Mouse (Mus musculus) midbrain, embryonic 15.5 days (tissue): Measurements from ENCODE around the gene Akap13. TPM values are rescaled to one million over a fixed set of nuclear protein-coding genes. Genes with fewer than 3 reads are reported as not detected.
"Not testable (repeated sequence)": the region's sequence is repeated elsewhere in the genome, so short reads cannot be mapped to it uniquely, and the experiment has no call there.

Experiments used
- ATAC-seq: fragments of 200-750 bp; cut with Nextera tagmentation; replicated peaks from 2 replicates; pipeline ENCODE4 v1.8.0; 2017; ENCODE audit warnings: moderate TSS enrichment
- H3K27ac ChIP-seq: fragments of 300-500 bp; sonication (generic); 2 replicates; pipeline ENCODE4 v1.5.1; 2015; ENCODE audit warnings: mild to moderate bottlenecking, inconsistent platforms
- H3K27me3 ChIP-seq: fragments of 300-500 bp; sonication (generic); replicated peaks from 2 replicates; pipeline ENCODE4 v1.6.1; 2015; ENCODE audit warnings: inconsistent platforms
- H3K36me3 ChIP-seq: fragments of 300-500 bp; sonication (generic); replicated peaks from 2 replicates; pipeline ENCODE4 v1.6.1; 2015; ENCODE audit warnings: inconsistent platforms
- H3K4me1 ChIP-seq: fragments of 300-500 bp; sonication (generic); 2 replicates; pipeline ENCODE4 v1.6.1; 2015; ENCODE audit warnings: inconsistent platforms
- H3K4me2 ChIP-seq: fragments of 300-500 bp; sonication (generic); 2 replicates; pipeline ENCODE4 v1.6.1; 2015; ENCODE audit warnings: inconsistent platforms, mild to moderate bottlenecking, moderate library complexity
- H3K4me3 ChIP-seq: fragments of 300-500 bp; sonication (generic); 2 replicates; pipeline ENCODE4 v1.5.1; 2015; ENCODE audit warnings: mild to moderate bottlenecking, inconsistent platforms
- H3K9ac ChIP-seq: fragments of 300-500 bp; sonication (generic); 2 replicates; pipeline ENCODE4 v1.6.1; 2015; ENCODE audit warnings: mild to moderate bottlenecking, inconsistent platforms
- H3K9me3 ChIP-seq: fragments of 300-500 bp; sonication (generic); 2 replicates; pipeline ENCODE4 v1.6.1; 2016; ENCODE audit warnings: inconsistent platforms
- WGBS: fragments of 180-500 bp; shearing (Covaris S2); methylation state at CpG from one replicate; pipeline ENCODE4 v1.1.7; 2015; ENCODE audit warnings: mixed read lengths; 5-methylcytosine and 5-hydroxymethylcytosine counted together
- polyA plus RNA-seq: library from polyadenylated mRNA; unstranded; fragments of >200 nt; fragmentation: Nextera tagmentation; extraction: Ambion mirVana; gene quantifications from 2 replicates; pipeline ENCODE4 v1.2.1, GENCODE M21; 2015

The Akap13 gene
- polyA plus RNA-seq, 1 experiment from 2014 or later, result 16.1 TPM

DNA sequence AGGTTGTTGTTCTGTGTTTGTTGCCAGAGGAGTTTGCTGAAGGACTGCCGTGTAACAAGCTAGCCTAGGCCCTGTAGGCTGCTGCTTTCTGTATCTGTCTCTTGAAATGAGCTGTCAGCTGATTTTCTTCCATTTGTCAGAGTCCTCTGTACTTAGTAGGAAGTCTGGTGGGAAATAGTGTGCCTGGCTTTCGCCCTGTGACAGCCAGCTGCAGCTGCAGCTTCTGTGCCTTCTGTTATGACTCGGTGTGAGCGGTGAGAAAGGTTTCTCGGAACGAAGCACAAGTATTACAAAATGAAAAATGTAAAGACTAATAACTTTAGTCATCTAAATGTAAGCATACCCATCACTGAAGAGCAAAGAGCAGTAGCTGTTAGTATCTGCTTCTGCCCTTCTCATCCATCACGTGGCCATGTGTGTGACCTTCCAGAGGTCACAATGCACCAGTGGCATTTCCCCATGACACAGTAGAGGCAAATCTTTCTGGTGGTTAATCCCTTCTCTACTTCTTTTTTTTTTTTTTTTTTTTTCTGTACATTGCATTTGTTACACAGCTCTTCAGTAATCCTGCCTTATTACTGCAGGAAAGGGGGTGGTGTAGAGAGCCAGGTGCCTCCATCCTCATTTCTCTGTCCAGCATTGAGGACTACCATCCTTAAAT is 289.8 kb downstream of the Akap13 start:
- H3K27me3 ChIP-seq, result no peaks in the 10 kb centered on the region
- 89% methylated on average over 7 of the region's 7 CpGs for WGBS
- 0 out of 2 replicates have a peak, but pooled peaks cover 5% of the 10 kb centered on the region for H3K36me3 ChIP-seq
- H3K9me3 ChIP-seq, result no peaks in the 10 kb centered on the region
- H3K4me1 ChIP-seq, result no peaks in the 10 kb centered on the region
- H3K4me2 ChIP-seq, result no peak overlapping the region
- H3K4me3 ChIP-seq, result no peak overlapping the region
- H3K27ac ChIP-seq, result no peak overlapping the region
- H3K9ac ChIP-seq, result no peak overlapping the region
- ATAC-seq, result no peak

DNA sequence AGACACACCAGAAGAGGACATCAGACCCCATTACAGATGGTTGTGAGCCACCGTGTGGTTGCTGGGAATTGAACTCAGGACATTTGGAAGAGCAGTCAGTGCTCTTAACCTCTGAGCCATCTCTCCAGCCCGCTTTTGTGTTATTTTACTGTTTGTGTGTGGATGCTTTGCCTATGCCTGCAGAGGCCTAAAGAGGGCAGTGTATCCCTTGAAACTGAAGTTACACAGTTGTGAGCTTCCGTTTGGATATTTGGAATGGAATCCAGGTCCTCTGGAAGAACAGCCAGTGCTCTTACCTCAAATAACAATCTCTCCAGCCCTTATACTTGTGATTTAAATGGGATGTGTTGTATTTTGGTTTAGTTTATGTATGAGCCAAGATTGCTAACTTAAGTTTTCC is 290.6 kb downstream of the Akap13 start:
- H3K9me3 ChIP-seq, H3K4me2 ChIP-seq, H3K36me3 ChIP-seq, H3K4me1 ChIP-seq, H3K27me3 ChIP-seq, H3K4me3 ChIP-seq, H3K27ac ChIP-seq, ATAC-seq, H3K9ac ChIP-seq: not testable (repeated sequence)
- 60% methylated on average over 3 of the region's 3 CpGs for WGBS

DNA sequence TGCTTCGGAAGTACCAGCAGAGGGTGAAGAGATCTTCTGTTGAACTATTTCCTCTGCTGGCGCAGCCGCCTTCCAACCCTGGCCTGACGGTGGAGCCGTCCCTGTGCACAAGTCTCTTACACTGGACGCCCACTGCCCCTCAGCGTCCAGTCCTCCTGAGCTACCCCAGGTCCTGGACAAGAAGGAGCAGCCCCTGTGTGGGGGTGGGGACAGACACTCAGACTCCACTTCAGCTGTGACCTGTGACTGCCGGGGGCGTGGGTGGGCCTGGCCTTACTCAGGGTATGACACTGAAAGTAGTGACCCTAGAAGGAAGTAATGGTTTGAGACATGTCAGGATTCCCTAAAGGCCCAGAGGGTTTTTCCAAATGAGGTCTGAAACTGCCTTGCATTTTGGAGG is 295.2 kb downstream of the Akap13 start:
- H3K27me3 ChIP-seq, result no peaks in the 10 kb centered on the region
- 90% methylated on average over 9 of the region's 9 CpGs for WGBS
- no peaks in the 10 kb centered on the region for H3K9me3 ChIP-seq
- no peak overlapping the region for H3K9ac ChIP-seq
- 0 out of 2 replicates have a peak, but pooled peaks cover 5% of the 10 kb centered on the region for H3K36me3 ChIP-seq
- ATAC-seq, result no peak
- H3K4me1 ChIP-seq, result no peaks in the 10 kb centered on the region
- no peak overlapping the region for H3K27ac ChIP-seq
- no peak overlapping the region for H3K4me2 ChIP-seq
- H3K4me3 ChIP-seq, result no peak overlapping the region

DNA sequence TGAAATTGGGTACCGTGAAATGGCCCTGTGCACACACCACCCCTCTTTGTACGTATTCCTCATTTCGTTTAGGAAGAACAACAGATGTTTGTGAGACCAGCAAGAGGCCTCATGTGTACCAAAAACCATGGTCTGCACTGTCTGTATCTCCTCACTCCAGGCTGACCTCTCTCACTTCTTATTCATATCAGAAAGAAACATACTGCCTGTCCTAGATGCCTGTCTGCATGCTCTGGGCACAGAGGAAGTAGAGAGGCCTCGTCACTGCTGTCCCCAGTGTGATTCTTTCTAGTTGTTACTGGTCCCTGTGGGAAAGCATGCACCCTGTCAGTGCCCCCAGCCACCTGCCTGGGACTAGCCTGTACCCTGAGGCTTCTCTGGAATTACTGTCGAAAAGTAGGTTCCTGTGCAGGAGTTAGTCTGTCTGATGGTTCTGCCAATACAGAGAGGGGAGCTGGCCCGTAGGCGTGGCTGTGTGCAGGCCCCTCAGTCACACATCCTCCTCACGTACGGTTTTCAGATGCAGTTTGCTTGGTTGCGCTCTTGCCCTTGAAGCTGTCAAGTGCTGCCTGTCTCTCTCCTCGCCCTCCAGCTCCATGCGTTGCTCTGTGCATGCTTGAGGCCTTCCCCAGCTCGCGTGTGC is 295.9 kb downstream of the Akap13 start:
- no peaks in the 10 kb centered on the region for H3K27me3 ChIP-seq
- H3K9ac ChIP-seq, result no peak overlapping the region
- no peak overlapping the region for H3K4me2 ChIP-seq
- no peak overlapping the region for H3K27ac ChIP-seq
- 0 out of 2 replicates have a peak, but pooled peaks cover 5% of the 10 kb centered on the region for H3K36me3 ChIP-seq
- ATAC-seq, result no peak
- no peaks in the 10 kb centered on the region for H3K9me3 ChIP-seq
- H3K4me3 ChIP-seq, result no peak overlapping the region
- H3K4me1 ChIP-seq, result no peaks in the 10 kb centered on the region
- WGBS, result 90% methylated on average over 14 of the region's 14 CpGs

DNA sequence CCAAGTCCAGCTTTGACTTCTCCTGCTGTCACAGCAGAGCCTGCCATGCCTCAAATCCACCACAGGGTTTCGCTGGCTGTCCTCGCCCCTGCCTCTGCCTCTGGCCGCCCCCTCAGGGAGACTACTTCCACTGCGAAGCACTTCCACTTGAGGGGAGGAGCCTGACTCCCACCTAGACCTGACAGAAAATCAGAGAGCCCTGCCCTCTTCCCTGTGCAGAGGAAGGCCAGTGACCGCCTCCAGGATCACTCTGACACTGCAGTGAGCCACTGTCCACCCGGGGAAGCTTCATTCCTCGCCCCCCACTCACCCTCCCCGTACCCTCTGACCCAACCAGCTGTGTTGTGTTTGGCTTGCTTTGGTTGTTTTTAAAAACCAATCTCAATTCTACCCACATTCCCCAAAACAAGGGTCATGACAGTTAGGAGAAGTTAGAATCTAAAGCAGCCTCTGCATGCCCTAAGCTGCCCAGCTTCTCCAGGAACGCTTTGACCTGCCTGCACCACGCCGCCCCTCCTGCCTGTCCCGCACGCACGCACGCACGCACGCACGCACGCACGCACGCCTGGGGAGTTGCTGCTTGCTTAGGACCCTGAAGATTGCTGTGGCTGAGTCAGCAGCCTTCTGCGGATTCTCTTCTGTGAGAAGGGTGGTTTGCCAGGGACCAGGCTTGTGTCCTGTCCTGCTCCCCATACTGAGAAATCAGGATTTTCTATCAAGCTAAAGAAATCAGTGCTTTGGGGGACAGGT is 297.3 kb downstream of the Akap13 start:
- Histone ChIP-seq H3K9me3 (no peaks in the 10 kb centered on the region), H3K27me3 (no peaks in the 10 kb centered on the region), H3K9ac (no peak overlapping the region), H3K36me3 (0 out of 2 replicates have a peak, but pooled peaks cover 5% of the 10 kb centered on the region), H3K27ac (no peak overlapping the region), H3K4me1 (no peaks in the 10 kb centered on the region), H3K4me2 (no peak overlapping the region), H3K4me3 (no peak overlapping the region)
- 62% methylated on average over 22 of the region's 22 CpGs for WGBS
- ATAC-seq, result no peak

DNA sequence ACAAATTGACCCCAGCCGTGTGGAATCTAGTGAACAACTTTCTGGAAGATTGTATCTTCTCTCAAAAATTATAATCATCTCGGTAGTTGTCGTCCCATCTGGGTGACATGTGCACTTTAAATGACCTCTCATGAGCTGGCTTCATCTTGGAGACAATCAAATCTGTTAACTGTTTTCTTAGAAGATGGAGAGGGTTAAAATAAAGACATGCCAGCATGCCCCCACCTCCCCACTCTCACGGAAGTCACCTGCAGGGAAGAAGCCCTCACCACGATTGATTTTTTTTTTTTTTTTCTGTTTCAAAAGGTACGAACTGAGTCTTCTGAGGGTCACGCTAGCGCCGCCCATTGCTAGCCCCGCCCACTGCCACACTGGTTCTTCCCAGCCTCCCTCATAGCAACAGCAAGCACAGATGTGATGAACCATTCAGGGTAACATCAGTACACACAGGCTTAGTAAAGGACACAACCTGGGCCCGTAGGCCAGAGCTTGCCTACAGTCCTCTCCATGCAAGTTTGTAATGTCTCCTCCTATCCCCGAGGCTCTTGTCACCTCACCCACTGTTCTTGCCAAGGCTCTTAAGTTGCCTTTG is 298.0 kb downstream of the Akap13 start:
- Histone ChIP-seq H3K27me3 (no peaks in the 10 kb centered on the region), H3K9me3 (no peaks in the 10 kb centered on the region), H3K4me2 (no peak overlapping the region), H3K4me1 (no peaks in the 10 kb centered on the region), H3K9ac (no peak overlapping the region), H3K36me3 (0 out of 2 replicates have a peak, but pooled peaks cover 3% of the 10 kb centered on the region), H3K4me3 (no peak overlapping the region), H3K27ac (no peak overlapping the region)
- no peak for ATAC-seq
- 39% methylated on average over 12 of the region's 12 CpGs for WGBS

DNA sequence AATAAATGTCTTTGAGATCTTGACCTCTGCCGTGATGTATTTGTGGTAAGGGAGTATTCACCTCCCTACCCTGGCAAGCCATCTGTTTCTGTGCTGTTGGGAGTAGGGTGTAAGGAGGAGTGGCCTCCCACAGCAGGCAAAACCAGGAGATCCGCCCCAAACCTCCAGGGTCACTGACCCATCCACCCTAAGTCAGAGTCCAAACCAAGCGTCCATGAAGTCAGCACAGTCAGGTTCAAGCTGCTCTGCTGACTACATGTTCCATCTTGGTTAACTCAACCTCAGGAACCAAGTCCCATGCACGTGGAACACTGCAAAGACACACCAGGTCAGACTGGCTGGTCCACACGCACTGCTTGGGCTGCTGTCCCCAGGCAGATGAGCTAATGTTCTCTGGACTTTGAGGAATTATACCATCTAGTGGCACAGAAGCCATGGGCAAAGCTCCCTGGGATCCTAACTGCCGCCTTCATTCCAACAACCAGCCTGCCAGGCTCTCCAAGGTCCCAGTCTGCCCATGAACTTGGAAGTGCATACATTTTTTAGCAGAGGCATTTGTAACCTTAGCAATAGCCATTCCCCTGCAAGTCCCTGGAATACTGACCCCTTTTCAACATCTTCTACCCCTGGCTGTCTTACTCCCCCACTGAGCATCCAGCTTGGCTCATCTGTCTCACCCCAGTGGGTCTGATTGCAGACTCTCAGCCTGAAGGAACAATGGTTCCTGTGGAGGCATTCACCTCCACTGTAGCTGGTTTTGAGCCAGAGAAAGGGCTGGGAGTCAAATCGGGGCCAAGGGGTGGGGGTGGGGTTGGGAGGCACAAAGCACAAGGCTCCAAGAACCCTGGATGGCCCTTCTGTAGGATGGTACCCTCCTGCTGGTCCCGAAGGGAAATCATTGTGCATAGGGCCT is 299.5 kb downstream of the Akap13 start:
- Histone ChIP-seq H3K4me3 (no peak overlapping the region), H3K4me1 (no peaks in the 10 kb centered on the region), H3K36me3 (no peaks in the 10 kb centered on the region), H3K9ac (no peak overlapping the region), H3K27me3 (no peaks in the 10 kb centered on the region), H3K9me3 (no peaks in the 10 kb centered on the region), H3K4me2 (no peak overlapping the region), H3K27ac (peak overlapping the region; percentile 43)
- WGBS, result 27% methylated on average over 8 of the region's 8 CpGs
- peak; percentile 53; the same call in 1 of the 2 replicates for ATAC-seq

DNA sequence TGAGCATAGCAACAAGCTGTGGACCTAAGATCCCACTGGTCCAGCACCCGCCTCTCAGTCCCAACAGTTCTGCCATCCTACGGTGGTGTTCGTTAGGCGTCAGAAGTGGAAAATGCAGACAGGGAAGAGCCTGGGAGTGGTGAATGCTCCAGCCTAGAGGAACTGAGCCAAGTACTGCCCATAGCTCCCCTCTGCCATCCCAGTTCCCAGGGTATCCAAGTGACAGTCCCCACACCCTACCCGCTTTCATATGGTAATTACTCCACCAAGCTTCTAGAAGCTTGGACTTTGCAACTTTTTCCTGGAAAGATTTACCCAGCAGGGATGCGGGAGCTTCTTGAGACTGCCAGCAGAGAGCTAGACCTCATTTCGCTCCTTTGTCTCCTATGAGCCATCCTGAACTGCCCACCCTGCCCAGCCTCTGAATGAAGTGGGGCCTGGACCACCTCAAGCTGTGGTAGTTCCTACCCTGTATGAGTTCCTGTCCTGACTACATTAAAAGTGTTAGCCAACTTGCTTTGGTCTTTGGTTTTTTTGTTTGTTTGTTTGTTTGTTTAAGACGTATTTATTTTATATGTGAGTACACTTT is 300.6 kb downstream of the Akap13 start:
- H3K4me3 ChIP-seq, result no peak overlapping the region
- no peak overlapping the region for H3K4me2 ChIP-seq
- ATAC-seq, result peak; percentile 73
- H3K36me3 ChIP-seq, result no peaks in the 10 kb centered on the region
- peak overlapping the region; percentile 43 for H3K27ac ChIP-seq
- H3K9me3 ChIP-seq, result no peaks in the 10 kb centered on the region
- 35% methylated on average over 8 of the region's 8 CpGs for WGBS
- no peaks in the 10 kb centered on the region for H3K4me1 ChIP-seq
- H3K27me3 ChIP-seq, result no peaks in the 10 kb centered on the region
- no peak overlapping the region for H3K9ac ChIP-seq

DNA sequence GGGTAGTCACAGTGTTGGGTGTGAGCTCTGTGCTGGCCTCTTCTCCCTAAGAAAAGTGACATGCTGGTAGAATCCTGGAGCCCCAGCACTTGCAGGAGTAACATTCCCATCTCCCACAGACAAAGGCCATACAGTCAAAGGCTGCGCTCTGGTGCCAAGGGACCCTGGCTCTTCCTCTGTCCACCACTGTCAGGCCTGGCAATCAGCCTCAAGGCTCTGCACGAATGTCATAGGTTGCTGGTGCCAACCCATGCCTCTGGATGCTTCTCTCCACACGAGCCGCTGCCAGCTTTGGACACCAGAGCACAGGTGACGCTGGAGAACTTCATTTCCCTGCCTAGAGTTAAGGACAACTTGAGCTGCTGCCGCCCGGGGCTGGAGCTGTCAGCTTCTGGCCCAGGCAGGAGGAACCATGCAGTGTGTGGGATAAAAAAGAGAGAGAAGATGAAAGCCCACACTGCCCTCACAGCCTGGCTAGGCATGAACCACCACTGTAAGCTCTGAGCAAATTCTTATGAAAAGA is 304.7 kb downstream of the Akap13 start:
- H3K4me3 ChIP-seq, result no peak overlapping the region
- no peak overlapping the region for H3K9ac ChIP-seq
- H3K4me1 ChIP-seq, result no peaks in the 10 kb centered on the region
- no peak for ATAC-seq
- H3K36me3 ChIP-seq, result no peaks in the 10 kb centered on the region
- H3K27ac ChIP-seq, result no peak overlapping the region
- no peak overlapping the region for H3K4me2 ChIP-seq
- no peaks in the 10 kb centered on the region for H3K9me3 ChIP-seq
- WGBS, result 80% methylated on average over 7 of the region's 7 CpGs
- H3K27me3 ChIP-seq, result no peaks in the 10 kb centered on the region

DNA sequence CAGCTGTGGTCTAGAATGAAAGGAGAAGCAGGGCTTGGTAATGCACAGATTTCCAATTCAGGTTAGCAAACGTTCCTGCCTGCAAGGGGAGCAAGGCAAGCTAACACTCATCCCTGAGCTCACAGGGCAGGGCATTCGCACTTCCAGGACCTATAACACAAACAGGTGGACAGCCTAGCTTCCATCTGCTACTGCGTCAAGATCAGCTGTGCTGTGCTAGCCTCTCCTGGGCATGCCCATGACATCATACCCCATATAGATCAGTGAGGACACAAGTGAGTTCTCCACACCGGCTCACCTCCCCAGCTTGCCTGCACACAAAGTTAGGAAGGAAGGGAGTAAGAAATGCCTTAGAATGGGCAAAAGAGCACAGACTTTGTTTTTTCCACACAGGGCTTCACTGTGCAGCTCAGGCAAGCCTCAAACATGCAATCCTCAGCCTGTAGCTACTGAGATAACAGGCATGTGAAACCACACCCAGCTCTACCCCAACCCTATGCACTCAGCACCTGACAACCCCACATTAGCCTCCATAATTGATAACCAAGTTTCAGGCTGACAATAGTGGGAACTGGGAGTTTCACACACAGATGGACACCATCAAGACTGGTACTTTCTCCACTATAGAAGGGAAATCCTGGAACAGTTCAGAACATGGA is 305.5 kb downstream of the Akap13 start:
- H3K4me1 ChIP-seq, H3K36me3 ChIP-seq, H3K27ac ChIP-seq, H3K4me3 ChIP-seq, ATAC-seq, H3K9me3 ChIP-seq, H3K4me2 ChIP-seq, H3K27me3 ChIP-seq, H3K9ac ChIP-seq: not testable (repeated sequence)
- 82% methylated on average over 4 of the region's 4 CpGs for WGBS

DNA sequence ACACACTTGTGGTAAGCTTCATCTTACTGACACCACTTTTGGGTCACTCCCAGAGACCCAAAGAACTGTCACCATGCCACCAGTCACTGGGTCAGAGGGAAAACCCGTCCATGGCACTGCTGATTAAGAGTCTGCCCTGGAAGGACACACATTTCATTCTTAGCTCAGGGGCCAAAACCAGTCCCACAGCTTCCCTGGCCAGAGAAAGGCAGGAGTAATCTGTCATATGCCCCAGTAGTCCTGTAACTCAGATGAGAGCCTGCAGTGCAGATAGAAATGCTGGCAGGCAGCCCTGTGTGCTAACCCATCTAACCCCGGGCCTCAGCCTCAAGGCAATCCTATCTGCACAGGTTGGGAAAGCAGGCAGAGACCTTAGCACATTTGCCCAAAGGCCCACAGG is 306.9 kb downstream of the Akap13 start:
- not testable (repeated sequence) for H3K27me3 ChIP-seq, H3K4me2 ChIP-seq, H3K4me3 ChIP-seq, H3K9ac ChIP-seq, H3K27ac ChIP-seq, H3K9me3 ChIP-seq, ATAC-seq, H3K4me1 ChIP-seq, H3K36me3 ChIP-seq
- WGBS, result 70% methylated on average over 2 of the region's 2 CpGs
